Mouse (Mus musculus) urinary bladder, postnatal 4 days (tissue): ENCODE results near the gene Arhgap15.

Experiments
- DNase-seq, 2 experiments: peaks; one replicate each; pipeline ENCODE4 v3.0.0; 2021 to 2022; ENCODE audit warnings: low spot score in 2 of 2

The Arhgap15 gene

DNA sequence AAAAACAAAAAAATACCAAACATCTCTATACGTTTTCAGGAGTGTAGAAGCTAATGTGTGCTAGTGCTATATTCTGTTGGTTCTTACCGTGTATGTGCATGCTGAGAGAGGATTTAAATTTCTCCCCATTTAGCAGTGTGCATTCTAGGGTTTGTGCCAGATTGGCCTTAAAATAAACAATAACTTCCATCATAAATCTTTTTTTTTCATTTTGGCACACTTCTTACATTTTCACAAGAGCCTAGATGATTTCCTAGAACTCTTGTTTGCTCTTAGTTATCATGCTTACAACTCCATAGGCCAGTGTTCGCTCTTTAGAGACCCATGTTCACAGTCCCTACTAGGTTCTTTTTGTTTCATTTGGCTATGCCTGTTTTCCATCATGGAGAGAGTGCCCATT lies 362.7 kb downstream of the Arhgap15 start:
- DNase-seq, result no peak

DNA sequence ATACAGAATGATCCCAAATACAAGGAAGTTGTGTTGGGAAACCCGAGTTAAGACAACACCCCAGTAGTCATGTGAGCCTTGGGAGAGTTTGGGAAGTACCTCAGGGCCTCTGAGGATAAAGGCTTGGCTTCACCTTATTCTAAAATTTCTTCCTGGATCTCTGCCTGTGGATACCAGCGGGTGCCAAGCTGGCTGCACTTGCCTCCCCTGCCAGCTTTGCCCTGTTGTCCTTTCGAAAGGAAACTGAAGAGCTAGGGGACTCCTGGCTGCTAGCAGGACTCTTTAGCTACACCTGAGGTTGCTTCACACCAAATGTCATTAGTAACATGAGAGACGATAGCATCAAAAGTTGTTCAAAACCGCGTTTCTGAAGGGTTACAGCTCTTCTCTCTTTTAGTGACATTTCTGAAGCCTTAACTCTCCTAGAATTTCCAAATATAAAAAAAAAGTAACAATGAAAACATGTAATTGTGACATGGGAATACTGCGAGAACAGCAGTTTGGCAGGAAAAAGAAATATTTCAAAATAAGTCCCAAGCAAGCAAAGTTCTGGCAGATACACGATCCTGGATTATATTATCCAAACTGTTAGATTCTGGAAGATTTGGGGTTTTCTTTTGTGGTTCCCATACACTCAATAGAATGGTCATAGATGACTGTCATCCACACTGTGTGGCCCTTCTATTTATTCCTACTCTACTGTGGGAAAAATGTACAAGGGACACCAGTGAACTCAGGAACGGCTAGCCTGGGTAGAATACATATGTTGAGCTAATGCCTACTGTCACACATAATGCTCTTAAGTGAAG lies 364.6 kb downstream of the Arhgap15 start:
- no peak for DNase-seq

GRCm38 (mm10) chr2:44114296-44114695 lies 365.7 kb downstream of the Arhgap15 start:
- no peak for DNase-seq

DNA sequence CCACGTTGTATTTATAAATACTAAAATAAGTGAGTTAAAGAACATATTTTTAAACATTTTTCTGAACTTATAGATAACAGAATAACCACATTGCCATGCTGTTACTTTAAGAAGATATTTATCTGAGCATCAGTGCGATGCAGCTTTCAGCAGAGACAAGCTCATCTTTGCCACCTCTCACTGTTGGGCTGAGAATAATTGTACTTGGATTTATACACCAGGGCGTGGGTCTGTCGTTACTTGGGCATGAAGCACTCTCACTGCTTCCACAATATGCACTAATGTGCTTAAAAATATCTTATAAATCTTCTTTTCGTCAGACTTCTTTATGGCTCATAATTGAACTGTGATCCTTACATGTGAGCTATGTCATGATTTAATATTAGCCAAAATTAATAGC lies 372.5 kb downstream of the Arhgap15 start:
- no peak for DNase-seq

GRCm38 (mm10) chr2:44123246-44123645 lies 374.6 kb downstream of the Arhgap15 start:
- DNase-seq, result no peak

DNA sequence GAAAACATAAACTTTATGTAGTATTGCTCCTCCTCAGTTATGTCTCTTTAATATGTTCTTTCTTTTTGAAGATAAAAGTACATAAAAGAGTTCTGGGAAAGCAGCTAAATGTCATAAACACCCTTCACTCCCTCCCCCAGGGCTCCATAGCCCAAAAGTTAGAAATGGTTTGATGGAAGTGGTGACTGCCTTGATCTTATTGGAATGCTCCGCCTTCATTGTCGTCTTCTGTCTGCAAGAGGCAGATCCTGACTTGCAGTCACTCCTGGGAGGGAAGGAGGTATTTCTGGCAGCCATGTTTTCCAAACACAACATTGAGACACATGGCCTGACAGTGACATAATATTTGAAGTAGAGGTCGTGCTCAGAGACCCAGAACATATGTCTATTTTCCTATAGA lies 375.5 kb downstream of the Arhgap15 start:
- DNase-seq, result no peak

- DNase-seq, result no peak
These were observed 376.1 kb downstream of the Arhgap15 start for GRCm38 (mm10) chr2:44124683-44125082.

DNA sequence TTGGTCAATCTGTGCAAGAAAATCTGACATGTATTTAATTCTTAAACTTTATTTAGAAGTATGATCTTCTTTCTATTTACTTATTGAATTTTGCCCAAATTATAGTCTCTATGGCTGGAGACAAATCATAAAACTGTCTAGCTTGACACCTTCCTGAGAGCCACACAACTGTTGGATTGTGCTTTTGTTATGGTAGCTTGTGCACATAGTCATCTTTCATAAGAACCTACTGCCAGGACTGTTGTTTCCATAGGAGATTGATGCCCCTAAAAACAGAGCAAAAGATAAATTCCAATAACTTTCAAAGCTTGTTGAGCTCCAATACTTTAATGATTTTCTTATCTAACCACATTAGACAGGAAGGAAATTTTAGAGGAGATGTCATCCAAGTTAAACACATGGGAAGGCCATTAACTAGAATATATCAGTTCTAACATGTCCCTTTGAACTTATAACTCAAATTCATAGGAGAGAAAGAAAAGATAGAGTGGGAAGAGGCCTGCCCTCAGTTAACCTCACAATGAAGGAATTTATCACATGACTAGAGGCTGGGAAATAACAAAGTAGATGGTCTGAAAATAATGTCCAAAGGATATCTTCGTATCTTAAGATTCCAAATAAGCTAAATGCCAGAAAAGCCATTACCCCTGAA lies 377.5 kb downstream of the Arhgap15 start:
- no peak for DNase-seq

GRCm38 (mm10) chr2:44129533-44129932 lies 380.9 kb downstream of the Arhgap15 start:
- no peak for DNase-seq

DNA sequence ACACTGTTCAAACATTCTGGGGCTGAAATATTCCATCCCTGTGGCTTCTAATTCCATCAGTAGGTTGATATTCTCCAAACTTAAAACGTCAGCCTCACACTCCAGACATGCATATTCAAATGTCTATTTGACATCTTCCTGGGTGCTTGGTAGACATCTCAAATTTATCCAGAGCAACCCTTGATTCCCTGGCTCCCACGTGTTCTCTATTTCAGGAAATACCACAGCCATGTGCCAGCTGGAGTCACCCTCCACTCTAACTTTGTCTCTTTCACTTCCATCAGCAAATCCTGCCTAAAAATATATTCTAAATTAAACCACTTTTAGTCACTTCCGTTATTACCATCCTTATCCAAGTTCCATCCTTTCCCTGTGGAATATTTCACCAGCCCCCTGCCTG lies 382.6 kb downstream of the Arhgap15 start:
- no peak for DNase-seq

GRCm38 (mm10) chr2:44134796-44135195 lies 386.2 kb downstream of the Arhgap15 start:
- no peak for DNase-seq

GRCm38 (mm10) chr2:44140455-44140854 lies 391.8 kb downstream of the Arhgap15 start:
- no peak for DNase-seq

DNA sequence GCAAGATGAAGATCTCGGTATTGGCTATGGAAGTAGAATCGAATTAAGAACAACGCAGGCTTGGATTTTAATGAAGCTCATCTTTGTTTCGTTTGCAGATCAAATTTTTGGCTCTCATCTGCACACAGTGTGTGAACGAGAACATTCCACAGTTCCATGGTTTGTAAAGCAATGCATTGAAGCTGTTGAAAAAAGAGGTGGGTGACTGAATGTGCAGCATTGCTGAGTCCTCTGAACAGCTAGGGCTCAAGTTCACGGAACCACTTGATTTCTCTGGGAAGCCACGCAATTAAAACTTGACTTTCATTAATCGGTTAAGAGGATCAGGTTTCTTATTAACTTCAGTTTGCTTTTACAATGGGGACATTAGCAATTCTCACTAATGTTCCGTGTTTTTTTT lies 393.5 kb downstream of the Arhgap15 start:
- no peak for DNase-seq

DNA sequence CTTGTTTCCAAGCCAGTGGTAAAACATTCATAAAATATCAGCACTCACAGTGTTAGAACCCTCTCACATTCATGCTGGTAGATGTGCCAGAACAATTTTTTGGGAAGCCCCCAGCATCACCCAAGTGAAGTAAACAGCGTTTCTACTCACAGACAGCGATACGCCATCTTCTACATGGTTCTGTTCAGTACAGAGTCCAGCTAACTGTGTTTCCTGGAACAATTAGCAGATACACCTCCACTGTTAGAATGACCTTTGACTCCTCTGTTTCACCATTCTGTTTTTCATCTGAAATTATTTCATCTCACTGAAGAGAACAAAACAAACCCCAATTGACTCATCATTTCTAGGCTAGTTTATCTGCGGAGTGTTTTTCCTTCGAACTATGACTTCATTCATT lies 394.0 kb downstream of the Arhgap15 start:
- DNase-seq, result no peak

- DNase-seq, result no peak
These were observed 397.7 kb downstream of the Arhgap15 start for GRCm38 (mm10) chr2:44146124-44146981.

GRCm38 (mm10) chr2:44147486-44147885 lies 398.9 kb downstream of the Arhgap15 start:
- no peak for DNase-seq

GRCm38 (mm10) chr2:44147971-44148370 lies 399.3 kb downstream of the Arhgap15 start:
- no peak for DNase-seq

DNA sequence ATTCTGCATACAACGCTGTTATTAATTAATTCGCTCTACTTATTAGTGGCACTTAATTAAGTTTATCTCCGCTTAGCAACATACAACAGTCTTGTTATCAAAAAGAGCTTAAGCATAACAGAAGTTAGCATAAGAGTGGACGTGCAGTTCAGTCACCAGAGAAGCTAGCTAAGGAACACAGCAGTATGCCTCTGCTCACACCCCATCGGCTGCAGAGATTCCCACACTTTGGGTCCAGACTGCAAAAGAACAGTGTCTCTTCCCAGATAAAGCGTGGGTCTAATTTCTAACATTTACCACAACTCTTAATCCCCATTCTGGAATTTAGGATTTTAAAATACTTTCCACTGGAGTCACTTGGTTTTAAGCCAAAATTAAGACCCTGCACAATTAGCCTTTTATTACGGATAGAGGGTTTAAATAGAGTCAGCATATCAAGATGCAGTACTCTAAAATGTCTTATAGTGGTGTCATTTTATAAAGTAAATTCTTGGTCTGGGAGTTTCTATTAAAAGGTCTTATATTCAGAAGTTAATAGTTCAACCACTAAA lies 400.0 kb downstream of the Arhgap15 start:
- DNase-seq, result no peak

DNA sequence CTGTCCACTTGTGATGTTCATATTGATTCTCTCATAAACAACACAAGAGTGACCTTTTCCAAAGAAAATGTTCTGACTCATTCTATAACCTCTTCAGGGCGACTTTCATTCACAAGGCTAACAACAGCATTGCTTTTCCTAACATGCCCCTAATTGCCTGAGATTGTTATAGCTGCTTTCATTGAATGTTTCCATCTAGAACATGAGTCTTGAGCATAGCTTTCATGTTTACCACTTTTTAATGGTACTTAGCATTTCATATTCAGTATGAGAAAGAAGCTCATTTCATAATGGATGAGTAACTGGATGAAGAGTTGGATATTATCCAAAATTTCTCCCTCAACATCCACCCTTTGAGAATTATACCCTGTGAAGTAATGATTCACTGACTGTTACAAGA lies 403.7 kb downstream of the Arhgap15 start:
- DNase-seq, result no peak

DNA sequence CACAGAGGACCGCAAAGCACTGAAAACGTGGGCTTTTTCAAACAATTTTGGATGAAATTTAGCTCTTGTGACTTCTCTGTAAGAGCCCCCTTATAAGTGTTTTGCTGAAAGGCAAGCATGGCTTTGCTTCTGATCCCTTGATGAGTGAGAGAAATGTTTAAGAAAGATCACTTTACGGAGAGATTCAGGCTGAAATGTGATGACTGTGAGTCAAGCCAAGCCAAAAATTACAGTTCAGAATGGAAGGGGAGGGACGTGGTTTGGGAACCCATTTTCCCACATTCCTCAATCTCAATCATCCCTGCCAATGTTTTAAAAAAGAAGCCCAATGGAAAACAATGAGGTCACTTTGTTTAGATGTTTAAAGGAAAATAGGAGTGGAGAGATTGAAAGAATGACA lies 411.7 kb downstream of the Arhgap15 start:
- DNase-seq, result no peak

GRCm38 (mm10) chr2:44165789-44166188 lies 417.2 kb downstream of the Arhgap15 start:
- no peak for DNase-seq

DNA sequence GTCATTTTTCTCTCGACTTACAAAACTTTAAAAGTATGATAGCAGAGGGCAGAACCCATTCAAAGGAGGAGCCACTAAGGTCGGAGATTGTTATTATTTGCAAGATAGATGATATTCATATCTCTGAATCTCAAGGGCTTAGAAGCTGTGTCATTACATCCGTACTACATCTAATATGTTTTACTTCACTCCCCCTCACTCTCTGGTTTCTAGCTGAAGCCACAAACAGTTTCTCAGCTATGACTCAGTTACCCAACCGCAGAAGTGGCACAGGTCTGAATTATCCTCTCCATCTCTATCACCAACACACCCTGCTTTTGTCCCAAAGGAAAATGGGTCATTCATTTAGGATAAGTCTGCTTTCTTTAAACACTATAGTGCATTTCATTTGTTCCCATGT lies 418.1 kb downstream of the Arhgap15 start:
- no peak for DNase-seq
